Mouse (Mus musculus): ENCODE data around the gene Crbn.

DNA sequence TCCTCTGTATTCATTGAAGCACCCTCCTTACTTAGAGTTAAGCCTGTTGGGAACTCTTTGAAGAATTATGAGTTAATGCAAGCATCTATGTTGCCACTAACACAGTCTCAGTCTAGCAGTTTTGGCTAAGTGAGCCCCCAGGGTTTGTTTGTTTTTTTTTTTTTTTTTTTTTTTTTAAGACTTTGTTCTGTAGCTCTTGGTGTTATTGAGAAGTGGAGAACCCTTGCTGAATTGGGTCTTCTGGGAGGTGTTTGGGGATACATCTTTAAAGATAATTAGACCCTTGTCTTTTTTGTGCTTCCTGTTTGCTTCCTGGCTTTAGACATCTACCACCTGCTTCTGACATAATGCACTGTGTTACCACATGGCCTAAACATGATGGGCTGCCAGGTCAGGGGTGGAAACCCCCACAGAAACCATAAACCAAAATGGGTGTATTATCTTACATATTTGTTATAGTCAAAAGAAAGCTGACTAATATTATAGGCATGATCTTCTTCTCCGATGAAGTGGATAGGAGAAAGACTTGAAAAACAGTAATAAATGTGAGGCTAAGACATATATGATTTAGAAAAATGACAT, 59.5 kb downstream of the Crbn start:
- no peak for TF ChIP-seq CTCF (IDR thresholded peaks at IDR 0.05; ENCODE audit: control insufficient read depth, insufficient read depth, insufficient replicate concordance, low read depth, low read length)
- TF ChIP-seq POLR2A (IDR thresholded peaks at IDR 0.05; ENCODE audit: control insufficient read depth, low read depth, low read length), result no peak
